Mouse (Mus musculus): ENCODE measurements around the gene Ubtf.

Ubtf gene

DNA sequence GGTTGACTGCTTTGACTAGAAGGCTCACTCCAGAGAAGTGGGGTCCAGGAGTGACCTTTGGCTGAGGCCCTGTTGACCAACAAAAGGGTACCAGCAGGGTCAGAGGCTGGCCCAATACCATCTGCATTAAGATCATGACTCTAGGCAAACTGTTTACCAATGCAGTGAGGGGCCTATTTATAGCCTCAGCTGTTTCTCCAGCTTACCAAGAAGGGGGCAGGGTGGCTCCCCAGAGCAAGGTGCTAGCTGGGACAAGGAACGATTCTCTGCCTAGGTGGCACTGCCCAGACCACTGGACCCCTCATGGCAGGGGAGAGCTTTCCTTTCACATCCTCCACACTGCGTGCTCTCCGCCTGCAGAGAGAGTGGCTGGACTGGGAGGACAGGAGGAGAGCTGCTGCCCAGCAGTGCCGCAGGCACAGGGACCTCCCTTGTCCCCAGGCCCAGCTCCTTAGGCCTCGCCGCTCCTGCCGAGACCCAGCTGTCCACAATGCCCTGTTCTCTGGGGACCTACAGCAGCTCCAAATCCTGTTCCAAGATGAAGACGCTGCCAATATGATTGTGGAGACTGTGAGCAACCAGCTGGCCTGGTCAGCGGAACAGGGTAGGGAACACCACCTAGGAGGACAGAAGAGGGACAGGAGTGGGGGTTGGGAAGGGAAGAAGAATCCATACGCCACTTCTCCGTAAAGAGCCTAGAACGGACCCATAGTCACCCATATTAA is 50.9 kb downstream of the Ubtf start, which contains the start of gene Asb16:
Asb16 (plus strand) TSS at position 224 of the 725 bp plus-strand sequence.
- no peak for DNase-seq (ENCODE audit: low read depth, low spot score)

DNA sequence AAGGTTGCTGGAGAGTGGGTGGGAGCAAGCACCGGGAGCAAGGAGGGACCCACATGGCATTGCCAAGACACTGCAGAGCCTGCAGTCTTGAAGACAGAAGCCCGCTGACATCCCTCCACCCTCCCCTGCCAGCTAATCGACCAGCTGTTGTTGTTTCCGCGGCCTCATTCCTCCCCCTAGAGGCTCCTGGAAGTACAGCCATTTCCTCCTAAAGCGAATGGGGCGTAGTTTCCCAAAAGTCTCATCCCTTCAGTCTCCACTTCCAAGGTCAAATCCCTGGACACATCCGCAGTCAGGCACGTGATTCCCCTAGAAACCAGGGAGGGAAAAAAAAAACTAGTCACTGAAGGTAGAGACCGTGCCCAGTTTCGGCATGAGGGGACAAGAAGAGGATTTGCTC is 52.1 kb downstream of the Ubtf start:
- DNase-seq (ENCODE audit: low read depth, low spot score): peak; percentile 65

DNA sequence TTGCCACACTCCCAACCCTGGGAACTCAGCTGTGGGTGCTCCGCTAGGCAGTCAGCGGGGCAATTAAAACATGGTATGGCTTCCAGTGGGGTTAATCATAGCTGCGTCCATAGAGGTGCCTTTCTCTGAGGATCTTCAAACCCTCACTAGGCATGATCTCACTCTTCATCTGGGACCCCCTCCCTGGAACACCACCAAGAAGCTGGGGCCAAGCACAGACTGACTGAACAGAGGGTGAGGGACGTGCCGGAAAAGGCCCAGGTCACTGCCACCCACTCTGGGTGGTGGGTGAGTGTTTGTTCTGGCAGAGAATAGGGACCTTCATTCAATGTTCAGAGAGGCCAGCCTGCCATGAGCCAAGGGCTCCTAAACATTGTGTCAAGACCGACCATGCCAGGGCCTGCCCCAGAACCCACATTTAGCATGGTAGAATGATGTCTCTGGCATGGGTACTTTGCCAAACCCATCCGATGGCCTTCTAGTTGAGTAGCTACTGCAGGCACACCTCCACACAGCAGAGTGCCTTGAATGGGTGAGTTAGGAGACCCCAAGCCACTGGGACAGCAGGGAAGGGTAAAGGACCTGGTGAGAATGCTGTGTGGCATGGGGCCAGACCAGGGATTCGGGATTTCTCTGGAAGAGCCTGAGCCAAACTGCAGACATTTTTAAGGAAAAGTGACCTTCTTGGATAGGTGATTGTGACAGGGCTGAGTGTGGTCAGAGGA is 52.7 kb downstream of the Ubtf start:
- DNase-seq (ENCODE audit: low read depth, low spot score): no peak

DNA sequence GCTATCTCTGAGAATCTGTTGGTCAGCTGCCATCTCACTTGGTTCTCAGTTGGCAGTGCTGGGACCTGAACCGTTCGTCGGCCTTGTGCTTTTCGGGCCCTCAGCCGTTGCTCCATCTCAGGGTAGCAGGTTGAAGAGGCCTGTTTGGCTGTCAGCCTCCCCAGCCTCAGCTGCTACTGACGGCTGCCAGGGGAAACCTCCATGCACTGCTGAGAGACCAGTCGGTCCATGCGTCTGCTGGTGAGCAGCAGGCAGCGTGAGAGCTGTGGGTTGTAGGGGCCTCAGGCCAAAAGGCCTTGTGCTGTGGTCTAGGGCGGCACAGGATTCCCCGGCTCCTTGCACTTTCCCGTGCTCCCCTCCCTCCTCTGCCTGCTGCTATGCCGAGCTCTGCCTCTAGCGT is 53.7 kb downstream of the Ubtf start:
- no peak for DNase-seq (ENCODE audit: low read depth, low spot score)

DNA sequence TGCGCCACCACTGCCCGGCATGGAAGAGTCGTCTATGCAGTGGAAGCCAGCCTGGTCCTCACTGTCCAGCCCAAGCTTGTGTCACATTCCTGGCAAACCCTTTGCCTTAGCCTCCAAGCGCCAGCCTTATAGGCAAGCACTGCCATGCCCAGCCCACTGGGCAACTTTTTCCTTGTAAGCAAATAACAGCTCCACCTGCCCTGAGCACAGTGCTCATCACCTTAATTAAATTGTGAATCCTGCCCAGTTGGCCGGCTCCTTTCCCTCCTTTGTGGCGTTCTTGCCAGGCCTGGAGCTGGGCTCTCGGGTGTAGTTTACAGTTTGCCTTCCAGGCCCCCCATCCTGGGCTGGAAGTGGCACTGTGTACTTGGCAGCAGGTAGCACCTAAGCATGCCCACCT is 56.3 kb downstream of the Ubtf start:
- no peak for DNase-seq (ENCODE audit: low read depth, low spot score)

DNA sequence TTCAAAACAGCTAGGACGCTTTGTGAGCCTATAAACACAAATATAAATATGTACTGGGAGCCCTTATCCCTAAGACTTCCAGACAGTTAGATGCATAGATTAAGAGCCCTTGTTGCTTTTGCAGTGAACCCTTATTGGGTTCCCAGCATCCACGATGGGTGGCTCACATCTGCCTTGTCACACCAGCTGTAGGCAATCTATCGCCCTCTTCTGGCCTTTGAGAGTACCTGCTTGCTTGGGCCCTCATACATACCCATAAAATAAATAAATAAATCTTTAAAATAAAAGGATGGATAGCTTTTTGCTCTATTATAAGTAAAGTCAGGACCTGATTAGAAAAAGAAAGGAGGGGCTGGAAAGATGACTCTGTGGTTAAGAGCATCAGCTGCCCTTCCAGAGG is 61.0 kb downstream of the Ubtf start:
- DNase-seq (ENCODE audit: low read depth, low spot score): no peak

DNA sequence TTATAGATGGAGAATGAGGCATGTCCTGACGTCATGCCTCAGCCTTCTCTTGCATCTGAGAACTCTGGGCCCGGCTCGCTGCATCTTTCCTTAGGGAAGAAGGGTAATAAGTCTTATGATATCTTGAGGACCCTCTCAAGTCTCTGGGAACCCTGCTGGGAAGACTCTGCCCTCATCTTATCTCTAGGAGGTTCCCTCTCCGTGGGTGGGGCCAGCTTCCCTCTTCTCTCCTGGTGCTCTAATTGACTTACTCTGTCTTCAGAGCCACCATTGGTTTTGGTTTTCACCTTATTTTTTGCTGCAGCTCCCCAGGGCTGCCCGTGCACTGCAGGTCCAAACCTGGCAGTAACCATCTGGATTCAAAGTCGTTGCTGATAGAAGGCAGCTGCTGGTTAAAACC is 61.4 kb downstream of the Ubtf start:
- DNase-seq (ENCODE audit: low read depth, low spot score): no peak

DNA sequence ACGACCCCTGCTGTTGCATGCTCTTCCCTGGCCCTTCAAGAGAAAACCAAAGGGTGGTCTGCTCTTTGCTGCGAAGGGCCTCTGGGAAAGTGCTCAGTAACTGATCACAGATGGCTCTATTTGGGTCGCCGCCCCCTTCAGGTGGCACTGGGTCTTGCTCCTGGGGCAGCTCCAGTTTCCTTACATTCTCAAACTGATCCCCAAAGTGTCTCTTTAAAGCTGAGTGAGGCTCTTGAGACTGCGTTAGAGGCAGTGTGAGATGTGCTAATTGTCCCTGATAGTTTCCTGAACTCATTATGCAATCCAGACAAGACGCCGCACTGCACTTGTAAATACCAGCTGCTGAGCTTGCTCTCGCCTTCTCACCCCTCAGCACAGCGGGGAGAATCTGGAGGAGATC is 62.0 kb downstream of the Ubtf start:
- DNase-seq (ENCODE audit: low read depth, low spot score): peak; percentile 48
